Mouse (Mus musculus): ENCODE data around the gene Olfr1196.
"Not testable (repeated sequence)": the region's sequence is repeated elsewhere in the genome, so short reads cannot be mapped to it uniquely, and the experiment has no call there.

Olfr1196 gene

GRCm38 (mm10) chr2:88704497-88704896 is at the start of gene Olfr1196:
TSS of gene Olfr1196 (minus strand) at chr2:88704597.
- no peak for DNase-seq

- DNase-seq = no peak
Observed at GRCm38 (mm10) chr2:88751270-88751669, 46.9 kb upstream of the Olfr1196 start, which contains the start of gene Olfr1198. TSS of gene Olfr1198 (minus strand) at chr2:88751370.

- DNase-seq = no peak
Observed at GRCm38 (mm10) chr2:88743379-88743778, 39.0 kb upstream of the Olfr1196 start.

GRCm38 (mm10) chr2:88732266-88732665 is 27.9 kb upstream of the Olfr1196 start, which contains the start of gene Olfr1197:
TSS of gene Olfr1197 (minus strand) at chr2:88732366.
- DNase-seq = no peak

GRCm38 (mm10) chr2:88689087-88689486 is 15.3 kb downstream of the Olfr1196 start, which contains the start of gene Olfr1195:
TSS of gene Olfr1195 (minus strand) at chr2:88689187.
- DNase-seq = no peak

GRCm38 (mm10) chr2:88675328-88675727 is 29.1 kb downstream of the Olfr1196 start, which contains the start of gene Olfr1193:
TSS of gene Olfr1193 (plus strand) at chr2:88675628.
- not testable (repeated sequence) for DNase-seq

- no peak for DNase-seq
Observed at GRCm38 (mm10) chr2:88648209-88648608, 56.2 kb downstream of the Olfr1196 start, which contains the start of gene Olfr1192-ps1. TSS of gene Olfr1192-ps1 (plus strand) at chr2:88648509.
